Mouse (Mus musculus): Measurements from ENCODE around the gene Mad2l1. TPM values are rescaled to one million over a fixed set of nuclear protein-coding genes. Genes with fewer than 3 reads are reported as not detected.

The Mad2l1 gene
- 44.3 and 47.7 TPM in 2 replicates for polyA plus RNA-seq (2015; fragmentation: Nextera tagmentation; extraction: Ambion mirVana)

DNA sequence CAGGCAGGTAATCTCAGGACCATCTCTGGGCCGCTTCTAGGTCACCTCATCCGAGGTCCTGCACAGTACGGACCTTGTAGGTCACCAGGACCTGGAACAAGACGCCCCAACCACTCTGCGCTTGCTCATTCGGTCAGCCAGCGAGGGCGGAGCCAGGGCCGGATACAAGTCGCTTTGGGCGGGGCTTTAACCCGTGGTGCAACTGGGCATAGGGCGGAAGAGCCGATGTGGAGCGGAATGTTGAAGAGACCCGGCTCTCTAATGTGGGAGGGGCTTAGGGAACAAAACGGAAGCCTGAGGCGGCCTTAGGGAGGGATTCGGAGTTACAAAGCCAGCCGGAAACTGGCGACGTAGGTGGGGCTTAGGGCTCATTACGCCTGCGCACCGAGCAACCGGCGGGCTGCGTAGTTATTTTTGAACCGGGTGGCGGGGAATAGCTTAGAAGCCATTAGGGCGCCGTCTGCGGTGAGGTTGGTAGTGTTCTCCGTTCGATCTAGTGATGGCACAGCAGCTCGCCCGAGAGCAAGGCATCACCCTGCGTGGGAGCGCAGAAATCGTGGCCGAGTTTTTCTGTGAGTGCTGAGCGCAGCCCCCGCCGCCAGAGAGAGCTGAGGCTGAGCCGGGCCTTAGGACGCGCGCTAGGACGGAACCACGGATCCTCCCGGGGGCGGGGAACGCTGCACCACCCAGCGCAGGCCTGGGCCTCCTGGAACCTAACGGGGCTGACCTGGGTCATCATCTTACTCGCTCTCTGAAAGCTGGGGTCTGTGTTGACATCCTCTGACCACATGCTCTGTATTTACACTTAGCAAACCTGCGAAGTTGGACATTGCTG, at the start of gene Mad2l1:
Gene Mad2l1, plus strand, starts transcription at position 363 of the 835 bp plus-strand sequence.
- H3K9me3 ChIP-seq, result no peaks in the 10 kb centered on the region
- H3K27ac ChIP-seq (replicated peaks), result peak within 1 kb of the TSS; percentile 87
- H3K4me3 ChIP-seq, result peak within 1 kb of the TSS; percentile 67
- ATAC-seq (replicated peaks), result peak; percentile 99
- H3K36me3 ChIP-seq, result peaks cover 8% of the 10 kb centered on the region; the same call in 1 of the 2 replicates
- under 1% methylated on average over 57 of the region's 57 CpGs for WGBS
- peak within 1 kb of the TSS; percentile 80 for H3K4me2 ChIP-seq (replicated peaks)
- H3K9ac ChIP-seq (replicated peaks), result peak within 1 kb of the TSS; percentile 61
- no peaks in the 10 kb centered on the region for H3K27me3 ChIP-seq
- peaks cover 18% of the 10 kb centered on the region for H3K4me1 ChIP-seq

DNA sequence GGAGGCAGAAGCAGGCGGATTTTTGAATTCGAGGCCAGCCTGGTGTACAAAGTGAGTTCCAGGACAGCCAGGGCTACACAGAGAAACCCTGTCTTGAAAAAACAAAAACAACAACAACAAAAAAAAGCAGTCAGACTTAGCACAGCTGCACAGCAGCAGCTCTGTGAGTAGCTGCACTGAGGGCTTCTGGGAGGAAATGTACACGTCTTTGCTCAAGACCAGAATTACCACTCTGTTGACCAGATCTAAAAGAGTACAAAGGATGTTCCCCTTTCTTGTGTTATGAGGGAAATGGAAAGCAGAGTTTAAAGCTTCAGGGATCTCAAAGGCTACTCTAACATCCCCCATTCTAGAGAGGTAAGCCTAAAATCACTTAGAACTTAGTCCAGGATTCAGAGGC, 41.5 kb upstream of the Mad2l1 start:
- H3K27me3 ChIP-seq, result no peaks in the 10 kb centered on the region
- H3K9ac ChIP-seq (replicated peaks), result no peak overlapping the region
- no peak overlapping the region for H3K4me2 ChIP-seq (replicated peaks)
- no peaks in the 10 kb centered on the region for H3K4me1 ChIP-seq
- no peak overlapping the region for H3K27ac ChIP-seq (replicated peaks)
- no peak overlapping the region for H3K4me3 ChIP-seq
- no peaks in the 10 kb centered on the region for H3K36me3 ChIP-seq
- no peaks in the 10 kb centered on the region for H3K9me3 ChIP-seq
- 89% methylated on average over 3 of the region's 3 CpGs for WGBS
- no peak for ATAC-seq (replicated peaks)

DNA sequence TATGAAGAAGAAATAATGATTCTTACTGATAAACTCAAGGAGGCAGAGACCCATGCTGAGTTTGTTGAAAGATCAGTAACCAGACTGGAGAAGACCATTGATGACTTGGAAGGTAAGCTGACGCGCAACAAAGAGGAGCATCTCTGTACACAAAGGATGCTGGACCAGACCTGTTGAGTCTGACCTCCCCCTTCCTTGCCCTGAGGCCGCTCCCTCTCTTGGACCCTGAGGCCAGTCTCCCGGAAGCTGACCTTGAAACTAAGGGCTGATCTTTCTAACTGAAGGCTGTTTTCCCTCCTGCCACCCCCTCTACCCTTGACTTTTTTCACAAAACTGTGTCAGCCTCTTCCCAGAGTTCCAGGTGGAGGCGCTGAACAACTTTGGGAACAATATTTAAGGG, 18.8 kb upstream of the Mad2l1 start:
- H3K4me1 ChIP-seq, result no peaks in the 10 kb centered on the region
- no peak overlapping the region for H3K4me2 ChIP-seq (replicated peaks)
- no peak overlapping the region for H3K27ac ChIP-seq (replicated peaks)
- no peaks in the 10 kb centered on the region for H3K27me3 ChIP-seq
- H3K9me3 ChIP-seq, result no peaks in the 10 kb centered on the region
- ATAC-seq (replicated peaks), result no peak
- no peak overlapping the region for H3K4me3 ChIP-seq
- no peak overlapping the region for H3K9ac ChIP-seq (replicated peaks)
- 92% methylated on average over 5 of the region's 5 CpGs for WGBS
- H3K36me3 ChIP-seq, result no peaks in the 10 kb centered on the region

DNA sequence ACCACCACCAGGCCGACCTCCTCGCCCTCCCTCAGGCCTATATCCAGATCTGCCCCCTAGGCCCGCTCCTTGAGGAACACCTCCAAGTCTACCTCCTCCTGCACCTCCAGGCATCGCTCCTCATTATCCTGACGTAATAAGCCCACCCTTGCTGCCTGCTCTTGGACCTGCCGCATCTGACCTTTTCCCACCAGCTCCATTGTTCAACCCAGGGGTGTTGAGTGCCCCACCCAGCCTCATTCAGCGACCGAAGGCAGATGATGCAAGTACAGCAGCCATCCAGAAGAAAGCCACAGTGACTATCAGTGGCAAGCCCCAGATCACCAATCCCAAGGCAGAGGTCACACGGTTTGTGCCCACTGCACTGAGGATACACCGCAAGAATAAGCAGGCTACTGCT, 6.8 kb upstream of the Mad2l1 start:
- WGBS, result 91% methylated on average over 10 of the region's 10 CpGs
- Histone ChIP-seq H3K36me3 (no peaks in the 10 kb centered on the region), H3K4me1 (no peaks in the 10 kb centered on the region), H3K27me3 (no peaks in the 10 kb centered on the region), H3K27ac (replicated peaks) (no peak overlapping the region), H3K4me2 (replicated peaks) (no peak overlapping the region), H3K9me3 (no peaks in the 10 kb centered on the region), H3K4me3 (no peak overlapping the region), H3K9ac (replicated peaks) (no peak overlapping the region)
- ATAC-seq (replicated peaks), result no peak

DNA sequence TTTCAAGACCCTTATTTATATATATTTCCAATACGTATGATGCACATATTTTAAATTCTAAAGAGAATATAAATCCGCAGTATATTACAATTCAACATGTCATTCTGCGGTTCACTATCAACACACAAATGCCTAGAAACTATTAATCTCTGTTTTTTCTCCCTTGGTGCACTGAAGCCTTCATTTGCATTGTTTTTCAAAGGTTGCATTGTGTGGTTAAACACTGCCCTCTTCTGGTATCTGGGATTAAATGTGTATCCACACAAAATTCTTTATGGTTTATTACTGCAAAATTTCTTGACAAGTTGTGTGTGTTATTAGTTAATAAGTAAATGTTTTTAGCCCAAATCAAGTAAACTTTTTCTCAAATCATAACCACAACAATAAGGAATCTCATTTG, 1.9 kb upstream of the Mad2l1 start:
- 35% methylated on average over 3 of the region's 3 CpGs for WGBS
- ATAC-seq (replicated peaks), result no peak
- no peaks in the 10 kb centered on the region for H3K27me3 ChIP-seq
- H3K36me3 ChIP-seq, result no peaks in the 10 kb centered on the region
- H3K4me1 ChIP-seq, result peaks cover 18% of the 10 kb centered on the region
- H3K4me3 ChIP-seq, result no peak overlapping the region
- H3K27ac ChIP-seq (replicated peaks), result no peak overlapping the region
- no peak overlapping the region for H3K9ac ChIP-seq (replicated peaks)
- no peak overlapping the region for H3K4me2 ChIP-seq (replicated peaks)
- no peaks in the 10 kb centered on the region for H3K9me3 ChIP-seq

DNA sequence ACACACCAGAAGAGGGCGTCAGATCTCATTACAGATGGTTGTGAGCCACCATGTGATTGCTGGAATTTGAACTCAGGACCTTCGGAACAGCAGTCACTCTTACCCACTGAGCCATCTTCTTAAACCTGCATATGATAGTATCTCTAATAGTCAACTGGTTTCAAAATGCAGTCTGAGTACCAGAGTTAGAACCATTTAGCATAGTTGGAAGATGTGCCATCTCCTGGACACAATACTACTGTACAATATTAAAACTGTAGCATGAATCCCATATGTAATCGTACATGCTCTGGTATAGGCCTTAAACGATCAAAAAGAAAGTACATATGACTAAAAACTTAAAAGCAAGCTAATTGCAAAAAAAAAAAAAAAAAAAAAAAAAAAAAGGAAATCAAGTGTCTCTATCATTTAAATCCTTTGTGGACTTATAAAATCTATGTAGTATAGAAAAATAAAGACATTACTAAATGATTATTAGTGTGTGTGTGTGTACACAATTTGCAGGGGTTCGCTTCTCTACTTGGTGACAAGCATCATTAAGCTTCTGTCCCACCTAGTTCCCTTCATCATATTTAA, 736 bp upstream of the Mad2l1 start:
- 79% methylated on average over 5 of the region's 5 CpGs for WGBS
- Histone ChIP-seq H3K9ac (replicated peaks) (peak overlapping the region; percentile 61), H3K4me1 (peaks cover 18% of the 10 kb centered on the region), H3K4me2 (replicated peaks) (peak overlapping the region; percentile 80), H3K27ac (replicated peaks) (peak overlapping the region; percentile 87), H3K9me3 (no peaks in the 10 kb centered on the region), H3K27me3 (no peaks in the 10 kb centered on the region), H3K4me3 (peak overlapping the region; percentile 67), H3K36me3 (0 out of 2 replicates have a peak, but pooled peaks cover under 1% of the 10 kb centered on the region)
- ATAC-seq (replicated peaks), result no peak

DNA sequence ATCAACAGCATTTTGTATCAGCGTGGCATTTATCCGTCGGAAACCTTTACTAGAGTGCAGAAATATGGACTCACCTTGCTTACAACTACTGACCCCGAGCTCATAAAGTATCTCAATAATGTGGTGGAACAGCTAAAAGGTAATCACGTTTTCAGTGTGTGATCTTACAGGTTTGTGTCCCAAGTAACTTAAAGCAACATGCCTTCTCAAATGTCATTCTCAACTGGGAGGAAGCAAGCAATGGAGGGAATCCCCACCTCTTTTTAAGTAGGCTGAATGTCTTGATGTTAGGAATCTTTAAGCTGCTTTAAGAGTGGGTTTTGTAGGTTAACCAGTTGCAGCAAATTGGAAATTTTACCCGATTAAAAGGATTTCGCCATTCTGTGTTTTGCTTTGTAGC, 776 bp downstream of the Mad2l1 start:
- H3K36me3 ChIP-seq, result peaks cover 10% of the 10 kb centered on the region; the same call in 1 of the 2 replicates
- peaks cover 18% of the 10 kb centered on the region for H3K4me1 ChIP-seq
- peak overlapping the region; percentile 80 for H3K4me2 ChIP-seq (replicated peaks)
- no peak for ATAC-seq (replicated peaks)
- H3K9me3 ChIP-seq, result no peaks in the 10 kb centered on the region
- no peak overlapping the region for H3K27ac ChIP-seq (replicated peaks)
- H3K4me3 ChIP-seq, result peak overlapping the region; percentile 67
- no peaks in the 10 kb centered on the region for H3K27me3 ChIP-seq
- 14% methylated on average over 7 of the region's 7 CpGs for WGBS
- H3K9ac ChIP-seq (replicated peaks), result peak overlapping the region; percentile 61

DNA sequence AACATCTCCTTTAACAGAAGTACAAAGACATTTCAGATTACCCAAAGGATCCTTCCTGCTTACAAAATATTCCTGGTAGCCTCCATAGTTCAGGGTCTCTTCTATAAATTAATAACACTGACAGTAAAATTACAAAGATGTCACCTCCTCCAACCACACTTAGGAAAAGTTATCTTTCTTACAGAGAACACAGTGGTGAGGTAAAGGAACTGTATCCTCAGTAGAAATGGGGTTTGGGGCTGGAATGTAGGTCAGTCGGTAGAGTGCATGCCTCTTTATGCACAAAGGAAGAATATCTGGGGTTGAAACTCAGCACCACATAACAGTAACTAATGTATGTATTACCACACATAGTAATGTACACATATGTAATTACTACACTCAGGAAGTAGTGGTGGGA, 24.8 kb downstream of the Mad2l1 start, which contains the start of gene Vmn1r32:
Gene Vmn1r32, minus strand, starts transcription at position 101 of the 400 bp plus-strand sequence.
- Histone ChIP-seq H3K36me3 (no peaks in the 10 kb centered on the region), H3K9me3 (no peaks in the 10 kb centered on the region), H3K4me2 (replicated peaks) (no peak within 1 kb of the TSS), H3K4me1 (no peaks in the 10 kb centered on the region), H3K4me3 (no peak within 1 kb of the TSS), H3K27me3 (no peaks in the 10 kb centered on the region), H3K27ac (replicated peaks) (no peak within 1 kb of the TSS), H3K9ac (replicated peaks) (no peak within 1 kb of the TSS)
- ATAC-seq (replicated peaks), result no peak
- 77% methylated on average over 1 of the region's 1 CpGs for WGBS

DNA sequence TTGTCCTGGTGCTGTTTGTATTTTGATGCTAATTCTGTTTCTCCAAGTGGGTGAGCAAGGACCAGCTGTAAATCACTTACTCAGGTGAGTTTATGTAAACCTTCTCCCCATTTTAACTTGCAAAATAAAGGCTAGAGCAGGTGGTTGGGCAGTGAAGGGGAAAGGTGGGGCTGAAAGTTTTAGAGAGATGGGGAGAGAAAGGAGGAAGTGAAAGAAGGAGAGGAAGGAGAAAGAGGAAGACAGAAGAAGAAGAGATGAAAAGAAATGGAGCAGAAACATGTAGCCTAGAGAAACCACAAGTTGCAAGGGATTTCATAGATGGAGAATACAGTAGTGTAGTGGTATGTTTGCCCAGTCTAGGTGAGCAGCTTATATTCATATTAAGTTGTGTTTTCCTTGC, 60.6 kb downstream of the Mad2l1 start:
- H3K27me3 ChIP-seq, result no peaks in the 10 kb centered on the region
- H3K36me3 ChIP-seq, result no peaks in the 10 kb centered on the region
- no peak overlapping the region for H3K27ac ChIP-seq (replicated peaks)
- H3K9ac ChIP-seq (replicated peaks), result no peak overlapping the region
- no peaks in the 10 kb centered on the region for H3K9me3 ChIP-seq
- no peak overlapping the region for H3K4me2 ChIP-seq (replicated peaks)
- no peak overlapping the region for H3K4me3 ChIP-seq
- ATAC-seq (replicated peaks), result no peak
- no peaks in the 10 kb centered on the region for H3K4me1 ChIP-seq

Other genes with a start within 250 kb of the Mad2l1 start
- 0.09 and 0.11 TPM in 2 replicates for gene Vmn1r32, start 24.7 kb downstream of the Mad2l1 start, polyA plus RNA-seq (2015; fragmentation: Nextera tagmentation; extraction: Ambion mirVana)
- not detected in 2 replicates for gene Vmn1r33, start 82.9 kb downstream of the Mad2l1 start, polyA plus RNA-seq (2015; fragmentation: Nextera tagmentation; extraction: Ambion mirVana)
- not detected in 2 replicates for gene Vmn1r34, start 108.5 kb downstream of the Mad2l1 start, polyA plus RNA-seq (2015; fragmentation: Nextera tagmentation; extraction: Ambion mirVana)
- gene Vmn1r35, start 150.5 kb downstream of the Mad2l1 start, polyA plus RNA-seq (2015; fragmentation: Nextera tagmentation; extraction: Ambion mirVana), result not detected in 2 replicates
- not detected in 2 replicates for gene Vmn1r36, start 183.8 kb downstream of the Mad2l1 start, polyA plus RNA-seq (2015; fragmentation: Nextera tagmentation; extraction: Ambion mirVana)
- gene Vmn1r37, start 194.0 kb downstream of the Mad2l1 start, polyA plus RNA-seq (2015; fragmentation: Nextera tagmentation; extraction: Ambion mirVana), result not detected in 2 replicates
- not detected in 2 replicates for gene Vmn1r38, start 247.2 kb downstream of the Mad2l1 start, polyA plus RNA-seq (2015; fragmentation: Nextera tagmentation; extraction: Ambion mirVana)